11 mouse cellular contexts compared by ENCODE assay signal in the genomic region with DNA sequence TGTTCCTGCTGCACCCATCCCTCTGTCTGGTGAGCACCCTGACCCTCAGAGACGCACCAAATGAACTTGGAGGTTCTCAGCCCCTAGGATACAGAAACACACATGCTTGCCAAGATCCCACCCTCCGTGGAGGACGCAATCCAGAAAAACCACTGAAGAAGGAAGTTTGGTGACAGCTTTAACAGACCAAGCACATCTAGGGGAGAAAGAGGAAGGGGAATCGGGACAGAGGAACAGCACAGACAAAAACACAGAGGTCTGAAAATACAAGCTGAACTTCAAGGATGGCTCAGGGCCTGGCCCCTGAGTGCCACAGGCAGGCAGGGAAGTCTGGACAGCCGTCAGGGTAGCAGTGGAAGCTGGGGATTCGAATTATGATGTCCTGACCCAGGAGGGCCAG. TPM values are rescaled to one million over a fixed set of nuclear protein-coding genes. Genes with fewer than 3 reads are reported as not detected.
DNase-seq lines count a peak whose midpoint lies in the region; ATAC-seq lines count a peak whose summit lies in the region.
"Had no signal": no experiment of that assay in that cellular context is flagged by ENCODE, and none has a peak within 500 bp of the region (broad histone marks: within the 10 kb centered on the region; RNA-seq: fewer than 3 reads in every experiment).

No protein-coding gene starts in this region.

- 0 out of 2 replicates have a peak overlapping the region, but pooled peaks have one; percentile 31 for H3K27ac ChIP-seq in forebrain, embryonic 12.5 days
- H3K27ac ChIP-seq in forebrain, embryonic 11.5 days (ENCODE audit: low read depth, low read length) = no peak overlapping the region
- no peak overlapping the region for H3K27ac ChIP-seq in midbrain, embryonic 13.5 days
- no peak overlapping the region for H3K27ac ChIP-seq in midbrain, embryonic 16.5 days (ENCODE audit: low read length)
- 0 out of 2 replicates have a peak overlapping the region, but pooled peaks have one; percentile 23 for H3K27ac ChIP-seq in limb, embryonic 12.5 days
- H3K27ac ChIP-seq in stomach, embryonic 15.5 days = peak overlapping the region; percentile 94; the same call in 1 of the 2 replicates

- H3K4me3 ChIP-seq in forebrain, embryonic 12.5 days (replicated peaks) = 0 out of 2 replicates have a peak overlapping the region, but pooled peaks have one; percentile 27
- no peak overlapping the region for H3K4me3 ChIP-seq in forebrain, embryonic 11.5 days (ENCODE audit: low read depth, low read length)
- no peak overlapping the region for H3K4me3 ChIP-seq in midbrain, embryonic 13.5 days (replicated peaks)
- H3K4me3 ChIP-seq in midbrain, embryonic 16.5 days (ENCODE audit: low read depth, low read length) = no peak overlapping the region
- no peak overlapping the region for H3K4me3 ChIP-seq in limb, embryonic 12.5 days (replicated peaks)
- no peak overlapping the region for H3K4me3 ChIP-seq in stomach, embryonic 15.5 days (replicated peaks)

- H3K4me2 ChIP-seq in forebrain, embryonic 12.5 days = peak overlapping the region; percentile 49
- no peak overlapping the region for H3K4me2 ChIP-seq in forebrain, embryonic 11.5 days (ENCODE audit: low read depth, low read length, severe bottlenecking)
- H3K4me2 ChIP-seq in midbrain, embryonic 13.5 days (replicated peaks) = 0 out of 2 replicates have a peak overlapping the region, but pooled peaks have one; percentile 6
- no peak overlapping the region for H3K4me2 ChIP-seq in midbrain, embryonic 16.5 days (ENCODE audit: low read length)
- peak overlapping the region; percentile 64; the same call in 1 of the 2 replicates for H3K4me2 ChIP-seq in limb, embryonic 12.5 days
- H3K4me2 ChIP-seq in stomach, embryonic 15.5 days = peak overlapping the region; percentile 53; the same call in 1 of the 2 replicates

- WGBS in forebrain, embryonic 12.5 days = 87% methylated on average over 6 of the region's 6 CpGs
- 83% methylated on average over 6 of the region's 6 CpGs for WGBS in forebrain, embryonic 11.5 days
- WGBS in midbrain, embryonic 13.5 days = 92% methylated on average over 6 of the region's 6 CpGs
- WGBS in midbrain, embryonic 16.5 days = 76% methylated on average over 6 of the region's 6 CpGs
- 76% methylated on average over 6 of the region's 6 CpGs for WGBS in limb, embryonic 12.5 days
- 64% methylated on average over 6 of the region's 6 CpGs for WGBS in stomach, embryonic 15.5 days

- H3K9me3 ChIP-seq in forebrain, embryonic 12.5 days = no peaks in the 10 kb centered on the region
- no peaks in the 10 kb centered on the region for H3K9me3 ChIP-seq in forebrain, embryonic 11.5 days (ENCODE audit: control insufficient read depth, low read length)
- H3K9me3 ChIP-seq in midbrain, embryonic 13.5 days = no peaks in the 10 kb centered on the region
- H3K9me3 ChIP-seq in midbrain, embryonic 16.5 days (replicated peaks; ENCODE audit: control insufficient read depth, low read length, poor library complexity, severe bottlenecking) = no peaks in the 10 kb centered on the region
- H3K9me3 ChIP-seq in limb, embryonic 12.5 days = no peaks in the 10 kb centered on the region
- H3K9me3 ChIP-seq in stomach, embryonic 15.5 days = no peaks in the 10 kb centered on the region

- no peak for ATAC-seq in forebrain, embryonic 12.5 days (ENCODE audit: low FRiP score)
- ATAC-seq in forebrain, embryonic 11.5 days (replicated peaks; ENCODE audit: low FRiP score) = no peak
- ATAC-seq in midbrain, embryonic 13.5 days = no peak
- ATAC-seq in midbrain, embryonic 16.5 days = no peak
- no peak for ATAC-seq in limb, embryonic 12.5 days (ENCODE audit: insufficient number of reproducible peaks, insufficient read depth, low FRiP score, low TSS enrichment, low read depth)
- no peak for ATAC-seq in stomach, embryonic 15.5 days (ENCODE audit: insufficient read depth, low FRiP score, low read depth)

- H3K9ac ChIP-seq in forebrain, embryonic 12.5 days = 0 out of 2 replicates have a peak overlapping the region, but pooled peaks have one; percentile 50
- no peak overlapping the region for H3K9ac ChIP-seq in forebrain, embryonic 11.5 days (ENCODE audit: low read length)
- H3K9ac ChIP-seq in midbrain, embryonic 13.5 days (replicated peaks) = no peak overlapping the region
- H3K9ac ChIP-seq in midbrain, embryonic 16.5 days (ENCODE audit: low read depth, low read length) = no peak overlapping the region
- H3K9ac ChIP-seq in limb, embryonic 12.5 days (replicated peaks) = 0 out of 2 replicates have a peak overlapping the region, but pooled peaks have one; percentile 12
- no peak overlapping the region for H3K9ac ChIP-seq in stomach, embryonic 15.5 days

- H3K36me3 ChIP-seq in forebrain, embryonic 12.5 days (replicated peaks) = peaks cover 12% of the 10 kb centered on the region
- no peaks in the 10 kb centered on the region for H3K36me3 ChIP-seq in forebrain, embryonic 11.5 days (ENCODE audit: control insufficient read depth, insufficient read depth, low read length)
- H3K36me3 ChIP-seq in midbrain, embryonic 13.5 days = peaks cover 7% of the 10 kb centered on the region; the same call in 1 of the 2 replicates
- H3K36me3 ChIP-seq in midbrain, embryonic 16.5 days (ENCODE audit: control insufficient read depth, insufficient read depth, low read length) = no peaks in the 10 kb centered on the region
- peaks cover 12% of the 10 kb centered on the region for H3K36me3 ChIP-seq in limb, embryonic 12.5 days
- no peaks in the 10 kb centered on the region; the same call in 1 of the 2 replicates for H3K36me3 ChIP-seq in stomach, embryonic 15.5 days

- no peak for DNase-seq in forebrain, embryonic 11.5 days (ENCODE audit: low spot score)
- DNase-seq in adrenal gland, adult 18-20 months (ENCODE audit: low spot score in 2 of 2) = no peak
- DNase-seq in adrenal gland, adult 2 months = no peak
- DNase-seq: kidney, adult 9 months had no signal

- no peaks in the 10 kb centered on the region for H3K27me3 ChIP-seq in forebrain, embryonic 12.5 days
- no peaks in the 10 kb centered on the region for H3K27me3 ChIP-seq in forebrain, embryonic 11.5 days (ENCODE audit: control insufficient read depth, insufficient read depth, low read length)
- H3K27me3 ChIP-seq in midbrain, embryonic 13.5 days = no peaks in the 10 kb centered on the region
- no peaks in the 10 kb centered on the region for H3K27me3 ChIP-seq in midbrain, embryonic 16.5 days (ENCODE audit: control insufficient read depth, insufficient read depth, low read depth, low read length)
- H3K27me3 ChIP-seq in limb, embryonic 12.5 days = no peaks in the 10 kb centered on the region
- H3K27me3 ChIP-seq in stomach, embryonic 15.5 days (replicated peaks) = no peaks in the 10 kb centered on the region

- H3K4me1 ChIP-seq in forebrain, embryonic 12.5 days = peaks cover 64% of the 10 kb centered on the region
- peaks cover 9% of the 10 kb centered on the region; the same call in 1 of the 2 replicates for H3K4me1 ChIP-seq in forebrain, embryonic 11.5 days (replicated peaks; ENCODE audit: control insufficient read depth, insufficient read depth, low read length)
- peaks cover 73% of the 10 kb centered on the region for H3K4me1 ChIP-seq in midbrain, embryonic 13.5 days (replicated peaks)
- peaks cover 25% of the 10 kb centered on the region for H3K4me1 ChIP-seq in midbrain, embryonic 16.5 days (ENCODE audit: control insufficient read depth, insufficient read depth, low read length)
- peaks cover 76% of the 10 kb centered on the region for H3K4me1 ChIP-seq in limb, embryonic 12.5 days (replicated peaks)
- peaks cover 51% of the 10 kb centered on the region for H3K4me1 ChIP-seq in stomach, embryonic 15.5 days

RNA-seq across cellular contexts. Expression of a gene that starts 1.5 kb away (rescaled TPM):
- polyA plus RNA-seq in forebrain, embryonic 12.5 days (2016; fragmentation: Nextera tagmentation; extraction: Ambion mirVana) = 24.6 and 29.3 TPM in 2 replicates
- polyA plus RNA-seq in forebrain, embryonic 11.5 days (2014; fragmentation: Nextera tagmentation; extraction: Ambion mirVana) = 18.8 and 21.0 TPM in 2 replicates
- polyA plus RNA-seq in midbrain, embryonic 13.5 days (2015; fragmentation: Nextera tagmentation; extraction: Ambion mirVana) = 10.7 and 11.8 TPM in 2 replicates
- 5.3 and 6.0 TPM in 2 replicates for polyA plus RNA-seq in midbrain, embryonic 16.5 days (2015; fragmentation: Nextera tagmentation; extraction: Ambion mirVana)
- 10.0 and 11.3 TPM in 2 replicates for polyA plus RNA-seq in limb, embryonic 12.5 days (2016; fragmentation: Nextera tagmentation; extraction: Ambion mirVana)
- 6.7 and 7.0 TPM in 2 replicates for polyA plus RNA-seq in stomach, embryonic 15.5 days (2015; fragmentation: Nextera tagmentation; extraction: Ambion mirVana)
- 1 to 10 TPM; 4.0 to 6.9 TPM for total RNA-seq in adrenal gland, adult 18-20 months (2021)
- 1 to 10 TPM; 3.9 to 4.7 TPM for total RNA-seq in adrenal gland, adult 2 months (2021)
- 5.1 and 5.6 TPM in 2 replicates for polyA plus RNA-seq in adrenal gland, adult 2 months (2012; rRNA removed)

RNA-seq across cellular contexts. Expression of a gene that starts 39.4 kb away (rescaled TPM):
- polyA plus RNA-seq in forebrain, embryonic 12.5 days (2016; fragmentation: Nextera tagmentation; extraction: Ambion mirVana) = not detected in 2 replicates
- not detected in 2 replicates for polyA plus RNA-seq in forebrain, embryonic 11.5 days (2014; fragmentation: Nextera tagmentation; extraction: Ambion mirVana)
- polyA plus RNA-seq in midbrain, embryonic 13.5 days (2015; fragmentation: Nextera tagmentation; extraction: Ambion mirVana) = not detected in 2 replicates
- polyA plus RNA-seq in midbrain, embryonic 16.5 days (2015; fragmentation: Nextera tagmentation; extraction: Ambion mirVana) = not detected in 2 replicates
- polyA plus RNA-seq in limb, embryonic 12.5 days (2016; fragmentation: Nextera tagmentation; extraction: Ambion mirVana) = not detected in 2 replicates
- polyA plus RNA-seq in stomach, embryonic 15.5 days (2015; fragmentation: Nextera tagmentation; extraction: Ambion mirVana) = not detected in 2 replicates
- 10 to 100 TPM in 1 of 2 experiments, 1 to 10 TPM in 1; 3.1 to 11.3 TPM for total RNA-seq in adrenal gland, adult 18-20 months (2021)
- 1 to 10 TPM; 3.9 to 8.2 TPM for total RNA-seq in adrenal gland, adult 2 months (2021)
- 0.51 and 1.1 TPM in 2 replicates for polyA plus RNA-seq in adrenal gland, adult 2 months (2012; rRNA removed)
- polyA plus RNA-seq: testis, adult 2 months had no signal

RNA-seq across cellular contexts. Expression of a gene that starts 45.7 kb away (rescaled TPM):
- not detected in 2 replicates for polyA plus RNA-seq in forebrain, embryonic 12.5 days (2016; fragmentation: Nextera tagmentation; extraction: Ambion mirVana)
- polyA plus RNA-seq in forebrain, embryonic 11.5 days (2014; fragmentation: Nextera tagmentation; extraction: Ambion mirVana) = not detected in 2 replicates
- polyA plus RNA-seq in midbrain, embryonic 13.5 days (2015; fragmentation: Nextera tagmentation; extraction: Ambion mirVana) = not detected in 2 replicates
- not detected in 2 replicates for polyA plus RNA-seq in midbrain, embryonic 16.5 days (2015; fragmentation: Nextera tagmentation; extraction: Ambion mirVana)
- not detected in 2 replicates for polyA plus RNA-seq in limb, embryonic 12.5 days (2016; fragmentation: Nextera tagmentation; extraction: Ambion mirVana)
- polyA plus RNA-seq in stomach, embryonic 15.5 days (2015; fragmentation: Nextera tagmentation; extraction: Ambion mirVana) = not detected in 2 replicates
- 10 to 100 TPM; 12.2 to 13.7 TPM for total RNA-seq in adrenal gland, adult 18-20 months (2021)
- total RNA-seq in adrenal gland, adult 2 months (2021) = 10 to 100 TPM; 11.7 to 12.3 TPM
- polyA plus RNA-seq in adrenal gland, adult 2 months (2012; rRNA removed) = 1.8 and 2.2 TPM in 2 replicates
- polyA plus RNA-seq: testis, adult 2 months had no signal

RNA-seq across cellular contexts. Expression of a gene that starts 57.3 kb away (rescaled TPM):
- not detected in 2 replicates for polyA plus RNA-seq in forebrain, embryonic 12.5 days (2016; fragmentation: Nextera tagmentation; extraction: Ambion mirVana)
- polyA plus RNA-seq in forebrain, embryonic 11.5 days (2014; fragmentation: Nextera tagmentation; extraction: Ambion mirVana) = not detected in 2 replicates
- polyA plus RNA-seq in midbrain, embryonic 13.5 days (2015; fragmentation: Nextera tagmentation; extraction: Ambion mirVana) = not detected in 2 replicates
- not detected in 2 replicates for polyA plus RNA-seq in midbrain, embryonic 16.5 days (2015; fragmentation: Nextera tagmentation; extraction: Ambion mirVana)
- not detected in 2 replicates for polyA plus RNA-seq in limb, embryonic 12.5 days (2016; fragmentation: Nextera tagmentation; extraction: Ambion mirVana)
- polyA plus RNA-seq in stomach, embryonic 15.5 days (2015; fragmentation: Nextera tagmentation; extraction: Ambion mirVana) = 0.18 TPM in 1 of 2 replicates, not detected in the other
- 100 to 1,000 TPM in 1 of 2 experiments, 10 to 100 TPM in 1; 44.2 to 127 TPM for total RNA-seq in adrenal gland, adult 18-20 months (2021)
- total RNA-seq in adrenal gland, adult 2 months (2021) = 10 to 100 TPM; 38.2 to 61.8 TPM
- polyA plus RNA-seq in adrenal gland, adult 2 months (2012; rRNA removed) = 13.8 and 18.0 TPM in 2 replicates
- polyA plus RNA-seq: activated CD4-positive, CD25-positive, alpha-beta regulatory T cell, adult 4 months; testis, adult 2 months had no signal

Comparison
In these comparisons a context has a peak if more than half of its experiments do, and no peak if none do; other contexts are left out.
1. H3K27ac ChIP-seq: peak in forebrain, embryonic 12.5 days (single experiment), limb, embryonic 12.5 days (single experiment) and stomach, embryonic 15.5 days (single experiment); none in forebrain, embryonic 11.5 days (single experiment), midbrain, embryonic 13.5 days (single experiment) and midbrain, embryonic 16.5 days (single experiment).
2. H3K4me2 ChIP-seq: peak in forebrain, embryonic 12.5 days (single experiment), midbrain, embryonic 13.5 days (single experiment), limb, embryonic 12.5 days (single experiment) and stomach, embryonic 15.5 days (single experiment); none in forebrain, embryonic 11.5 days (single experiment) and midbrain, embryonic 16.5 days (single experiment).
3. H3K9ac ChIP-seq: peak in forebrain, embryonic 12.5 days (single experiment) and limb, embryonic 12.5 days (single experiment); none in forebrain, embryonic 11.5 days (single experiment), midbrain, embryonic 13.5 days (single experiment), midbrain, embryonic 16.5 days (single experiment) and stomach, embryonic 15.5 days (single experiment).